Mouse (Mus musculus): ENCODE measurements around the gene Gm20517. TPM values are rescaled to one million over a fixed set of nuclear protein-coding genes. Genes with fewer than 3 reads are reported as not detected.
A peak's percentile ranks its signal among the peaks of the same experiment; 100 is the strongest.

The Gm20517 gene
- 1 to 10 TPM in 1 of 2 experiments, under 1 TPM in 1; 0.82 to 2.4 TPM for total RNA-seq (2021)
- long read RNA-seq, experiment 1, partial matches to known transcripts = 0 of 2 reads
- long read RNA-seq, experiment 1, other reads (novel, unspliced or antisense) = 1 of 2 reads
- long read RNA-seq, experiment 2, partial matches to known transcripts = 0 of 1 reads
- long read RNA-seq, experiment 2, other reads (novel, unspliced or antisense) = 0 of 1 reads

DNA sequence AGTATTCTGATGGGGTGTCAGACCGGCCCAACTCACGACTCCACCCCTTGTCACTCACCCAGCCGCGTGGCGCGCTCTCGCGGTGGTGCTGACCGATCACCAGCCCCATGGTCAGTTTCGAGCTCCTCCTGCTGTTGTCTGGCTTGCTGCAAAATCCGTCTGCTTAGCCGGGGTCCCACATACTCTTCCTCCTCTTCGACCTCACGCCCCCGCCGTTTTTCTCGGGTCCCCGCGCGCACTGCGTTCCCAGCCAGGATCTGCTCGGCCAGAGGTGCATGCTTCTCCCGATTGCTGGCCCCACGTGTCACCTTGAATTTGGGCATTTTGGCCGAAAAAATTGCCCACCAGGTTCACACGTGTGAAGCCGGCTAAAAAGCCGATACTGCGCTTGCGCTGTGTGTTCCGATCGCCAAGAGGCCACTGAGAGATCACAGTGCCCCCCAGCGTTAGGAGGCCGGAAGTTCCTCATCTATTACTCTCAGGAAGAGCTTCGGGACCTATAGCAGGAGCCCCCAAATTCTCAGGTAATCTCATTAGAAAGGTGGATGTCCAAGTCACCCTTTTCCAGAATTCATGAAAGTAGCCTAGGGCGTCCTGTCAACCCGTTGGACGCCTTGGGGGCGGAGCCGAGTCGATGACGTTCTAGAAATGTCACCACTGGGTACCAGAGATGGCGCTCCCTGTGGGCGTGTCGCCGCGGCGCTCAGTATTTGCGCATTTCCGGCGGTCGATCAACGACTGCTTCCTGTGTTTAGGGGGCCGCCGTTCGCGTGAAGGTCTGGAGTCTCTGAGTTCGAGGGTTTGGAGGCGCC is at the start of gene Gm20517, which contains the start of the genes Bysl and Med20:
Gene Gm20517, plus strand, starts transcription at position 741 of the 812 bp plus-strand sequence.
Gene Bysl, minus strand, starts transcription at position 644 of the 812 bp plus-strand sequence.
Gene Med20, plus strand, starts transcription at position 734 of the 812 bp plus-strand sequence.
- intact Hi-C loops (cut with DNase I) = loop anchor here (5.0 kb wide), 1 partner anchor 99 kb away; no protein-coding TSS in a partner anchor

DNA sequence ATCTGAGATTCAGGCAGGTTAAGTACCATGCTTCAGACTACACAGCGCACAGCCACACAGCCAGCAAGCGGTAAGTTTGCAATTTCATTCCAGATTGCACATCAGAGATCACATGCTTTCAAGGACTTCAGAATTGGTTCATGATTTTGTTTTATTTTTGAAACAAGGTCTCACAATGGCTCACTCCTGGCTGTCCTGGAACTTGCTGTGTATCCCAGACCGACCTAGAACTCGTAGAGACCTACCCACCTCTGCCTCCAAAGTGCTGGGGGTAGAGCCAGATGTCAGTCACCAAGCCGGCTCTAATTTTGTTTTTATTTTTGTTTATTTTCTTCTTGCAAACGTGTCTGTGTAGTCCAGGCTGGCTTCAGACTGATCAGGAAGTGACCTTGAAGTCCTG is 48.5 kb upstream of the Gm20517 start:
- H3K27ac ChIP-seq = no peak overlapping the region
- no peak overlapping the region for H3K4me3 ChIP-seq
- intact Hi-C loops (cut with DNase I) = no loop called here
- no peak for TF ChIP-seq CTCF (IDR thresholded peaks at IDR 0.05)
- DNase-seq = no peak

More for the DNA sequence above, at the start of gene Gm20517, which contains the start of the genes Bysl and Med20:
- TF ChIP-seq CTCF (IDR thresholded peaks at IDR 0.05) = peak; percentile 88
- Histone ChIP-seq H3K27ac (peak within 1 kb of the TSS; percentile 93), H3K4me3 (peak within 1 kb of the TSS; percentile 85)
- DNase-seq = peak; percentile 98

DNA sequence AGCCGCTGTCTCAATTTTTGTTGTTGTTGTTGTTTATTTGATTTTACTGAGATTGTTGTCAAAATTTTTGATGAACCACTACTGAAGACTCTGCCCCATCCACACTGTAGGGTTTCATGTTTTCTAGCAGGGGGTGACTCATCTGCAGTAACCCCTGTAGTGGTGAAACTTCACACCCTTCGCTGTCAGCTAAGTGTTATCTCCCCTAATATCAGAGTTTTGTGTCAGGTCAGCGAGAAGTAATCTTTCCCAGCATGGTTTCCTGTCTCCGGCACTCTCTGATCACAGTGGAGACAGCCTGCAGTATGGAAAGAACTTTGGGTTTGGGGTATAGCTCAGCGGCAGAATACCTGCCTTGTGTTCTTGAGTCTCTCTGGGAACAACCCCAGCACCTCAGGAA is 46.8 kb upstream of the Gm20517 start:
- TF ChIP-seq CTCF (IDR thresholded peaks at IDR 0.05) = no peak
- intact Hi-C loops (cut with DNase I) = no loop called here
- H3K4me3 ChIP-seq = no peak overlapping the region
- DNase-seq = no peak
- no peak overlapping the region for H3K27ac ChIP-seq

DNA sequence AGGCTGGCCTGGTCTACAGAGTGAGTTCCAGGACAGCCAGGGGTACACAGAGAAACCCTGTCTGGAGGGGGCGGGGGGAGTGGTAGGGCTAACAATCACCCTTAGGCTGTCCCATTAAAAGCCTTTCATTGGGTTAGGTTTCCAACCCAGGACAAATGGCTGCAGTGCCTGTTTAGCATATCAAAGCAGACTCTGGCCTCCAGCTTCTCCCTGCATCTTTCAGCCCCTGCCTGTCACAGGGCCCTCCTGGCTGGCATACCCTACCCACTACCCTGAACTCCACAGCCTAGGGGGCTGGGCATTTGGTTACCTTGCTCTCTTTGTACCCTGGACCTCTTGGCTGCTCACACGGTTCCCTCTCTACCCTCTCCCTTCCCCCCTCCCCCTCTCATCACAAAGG is 45.3 kb upstream of the Gm20517 start:
- Histone ChIP-seq H3K4me3 (no peak overlapping the region), H3K27ac (no peak overlapping the region)
- intact Hi-C loops (cut with DNase I) = no loop called here
- no peak for DNase-seq
- no peak for TF ChIP-seq CTCF (IDR thresholded peaks at IDR 0.05)

DNA sequence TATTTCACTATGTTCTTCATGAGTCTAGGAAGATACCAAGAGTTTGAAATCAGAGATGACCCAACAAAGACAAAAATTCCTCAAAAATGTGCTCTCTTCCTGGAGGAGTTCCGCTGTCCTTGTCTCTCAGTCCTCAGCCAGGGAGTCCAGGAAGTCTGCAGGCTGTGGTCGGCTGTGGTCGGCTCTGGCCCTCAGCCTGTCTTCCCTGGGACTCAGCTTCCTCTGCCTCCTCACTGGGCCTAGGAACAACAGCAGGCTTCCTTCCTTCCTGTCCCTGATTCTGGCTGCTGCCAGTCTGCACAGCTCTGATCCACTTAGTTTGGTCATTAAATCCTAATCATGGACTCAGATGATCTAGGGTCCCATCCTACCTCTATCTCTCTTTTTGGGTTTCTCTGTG is 44.1 kb upstream of the Gm20517 start:
- no peak overlapping the region for H3K4me3 ChIP-seq
- no peak for TF ChIP-seq CTCF (IDR thresholded peaks at IDR 0.05)
- DNase-seq = no peak
- intact Hi-C loops (cut with DNase I) = no loop called here
- H3K27ac ChIP-seq = peak overlapping the region; percentile 16; the same call in 1 of the 2 replicates

DNA sequence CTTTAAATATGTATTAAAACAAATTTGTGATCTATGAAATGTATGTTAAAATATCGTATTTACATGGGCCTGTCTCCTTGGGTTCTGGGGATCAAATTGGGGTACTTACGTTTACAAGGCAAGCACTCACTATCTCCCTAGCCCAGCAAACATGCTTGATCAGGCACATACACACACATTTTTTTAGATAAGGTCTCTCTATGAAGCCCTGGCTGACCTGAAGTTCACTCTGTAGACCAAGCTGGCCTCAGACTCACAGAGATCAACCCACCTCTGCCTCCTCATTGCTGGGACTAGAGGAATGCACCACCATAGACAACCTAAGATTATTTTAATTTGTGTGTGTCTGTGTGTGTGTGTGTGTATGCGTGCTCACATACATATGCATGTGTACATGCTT is 43.0 kb upstream of the Gm20517 start:
- TF ChIP-seq CTCF (IDR thresholded peaks at IDR 0.05) = no peak
- Histone ChIP-seq H3K4me3 (no peak overlapping the region), H3K27ac (no peak overlapping the region)
- no peak for DNase-seq
- intact Hi-C loops (cut with DNase I) = no loop called here

DNA sequence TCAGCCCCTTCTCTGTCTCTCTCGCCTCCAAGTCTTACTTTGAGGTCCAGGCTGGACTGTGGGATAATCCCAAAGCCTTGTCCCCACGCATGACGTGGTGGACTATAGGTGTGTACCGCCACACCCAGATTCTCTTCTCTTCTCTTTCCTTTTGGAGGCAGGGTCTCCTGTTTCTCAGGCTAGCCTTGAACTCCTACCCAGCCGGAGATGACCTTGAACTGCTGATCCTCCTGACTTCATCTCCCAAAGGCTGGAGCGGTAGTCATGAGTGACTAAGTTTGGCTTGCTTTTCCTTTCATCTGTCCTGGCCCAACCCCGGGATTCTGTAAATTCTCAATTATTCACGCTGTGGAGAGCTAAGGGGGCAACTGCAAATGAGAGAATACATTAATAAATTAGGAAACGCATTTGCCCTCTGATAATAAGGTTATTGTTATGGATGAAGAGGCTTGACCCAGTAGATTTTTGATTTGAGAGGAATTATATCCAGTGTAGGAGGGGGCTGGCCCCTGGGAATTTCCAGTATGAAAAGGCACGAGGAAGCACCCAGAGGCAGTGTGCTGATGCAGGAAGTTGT is 42.4 kb upstream of the Gm20517 start:
- no peak overlapping the region for H3K27ac ChIP-seq
- no peak for DNase-seq
- TF ChIP-seq CTCF (IDR thresholded peaks at IDR 0.05) = no peak
- no peak overlapping the region for H3K4me3 ChIP-seq
- intact Hi-C loops (cut with DNase I) = no loop called here

DNA sequence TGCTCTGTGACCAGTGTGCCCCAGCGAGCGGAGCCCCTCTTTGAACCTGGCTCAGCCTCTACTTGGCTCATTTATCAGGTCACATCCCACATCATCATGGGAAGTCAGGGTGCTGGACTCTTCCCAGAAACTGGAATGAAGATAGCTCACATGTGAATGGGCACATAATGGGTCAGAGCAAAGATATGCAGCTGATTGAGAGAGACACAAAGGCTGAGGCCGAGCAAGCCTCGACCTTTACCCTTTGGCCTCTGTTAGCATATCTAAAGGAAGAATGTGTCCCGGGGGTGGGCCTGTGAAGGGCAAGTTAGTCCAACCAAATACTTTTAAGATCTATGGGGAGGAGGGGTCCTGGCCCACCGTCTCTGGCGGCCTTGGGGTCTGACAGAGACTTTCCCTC is 39.8 kb upstream of the Gm20517 start:
- no peak for TF ChIP-seq CTCF (IDR thresholded peaks at IDR 0.05)
- no peak for DNase-seq
- Histone ChIP-seq H3K27ac (no peak overlapping the region), H3K4me3 (no peak overlapping the region)
- intact Hi-C loops (cut with DNase I) = no loop called here

DNA sequence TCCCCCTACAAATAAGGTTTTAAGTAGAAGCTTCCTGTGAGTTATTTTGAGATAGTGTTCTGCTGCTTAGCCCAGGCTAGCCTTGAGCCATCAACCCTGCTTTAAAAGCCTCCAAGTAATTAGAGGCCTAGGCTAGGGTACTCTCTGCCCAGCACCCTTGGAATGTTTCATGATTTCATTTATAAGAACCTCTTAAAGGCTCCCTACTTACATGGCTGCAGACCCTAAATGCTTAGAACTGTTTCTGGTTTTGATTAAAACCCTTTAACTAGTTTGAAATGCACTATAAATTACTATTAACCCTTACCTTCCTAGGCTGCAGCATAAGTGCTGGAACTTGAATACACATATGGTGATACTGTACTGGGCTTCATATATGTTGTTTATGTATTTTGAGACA is 39.0 kb upstream of the Gm20517 start:
- DNase-seq = no peak
- TF ChIP-seq CTCF (IDR thresholded peaks at IDR 0.05) = no peak
- no peak overlapping the region for H3K4me3 ChIP-seq
- intact Hi-C loops (cut with DNase I) = no loop called here
- H3K27ac ChIP-seq = no peak overlapping the region

DNA sequence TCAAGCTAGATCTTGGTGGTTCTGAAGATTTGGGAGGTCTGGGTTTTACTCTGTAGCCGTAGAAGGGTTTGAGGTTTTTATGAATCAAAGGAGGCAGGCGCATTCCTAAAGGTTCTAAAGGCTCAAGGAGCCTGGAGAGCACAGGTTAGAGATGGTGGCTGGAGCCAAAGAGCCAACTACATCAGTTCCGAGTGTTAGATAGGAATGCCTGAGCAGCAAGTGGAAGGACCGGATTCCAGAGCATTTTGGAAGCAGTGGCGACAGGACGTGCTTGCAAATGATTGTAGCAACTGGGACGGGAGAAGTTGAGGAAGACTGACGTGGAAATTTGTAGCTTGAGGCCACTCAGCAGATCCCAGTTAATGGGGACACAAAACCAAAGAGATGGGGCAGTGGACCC is 37.4 kb upstream of the Gm20517 start:
- intact Hi-C loops (cut with DNase I) = no loop called here
- H3K27ac ChIP-seq = no peak overlapping the region
- no peak overlapping the region for H3K4me3 ChIP-seq
- no peak for DNase-seq
- TF ChIP-seq CTCF (IDR thresholded peaks at IDR 0.05) = no peak

DNA sequence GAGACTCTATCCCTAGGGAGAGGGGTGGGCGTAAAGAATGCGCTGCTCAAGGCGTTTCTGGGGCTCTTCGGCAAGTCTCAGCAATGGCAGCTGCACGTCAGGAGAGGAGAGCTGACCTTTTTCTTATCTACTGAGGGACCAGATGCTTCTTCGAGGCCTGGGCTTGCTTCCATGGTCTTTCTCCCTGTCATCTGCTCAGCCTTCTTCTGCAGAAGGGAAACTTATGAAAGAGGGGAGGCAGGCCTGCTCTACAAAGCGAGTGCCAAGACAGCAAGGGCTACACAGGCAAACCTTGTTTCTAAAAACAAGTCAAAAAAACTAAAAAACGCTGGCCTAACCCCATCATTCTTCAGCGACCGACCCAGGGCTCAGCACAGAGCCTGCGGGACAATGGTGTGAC is 36.6 kb upstream of the Gm20517 start:
- DNase-seq = no peak
- intact Hi-C loops (cut with DNase I) = no loop called here
- no peak overlapping the region for H3K4me3 ChIP-seq
- H3K27ac ChIP-seq = no peak overlapping the region
- TF ChIP-seq CTCF (IDR thresholded peaks at IDR 0.05) = no peak

DNA sequence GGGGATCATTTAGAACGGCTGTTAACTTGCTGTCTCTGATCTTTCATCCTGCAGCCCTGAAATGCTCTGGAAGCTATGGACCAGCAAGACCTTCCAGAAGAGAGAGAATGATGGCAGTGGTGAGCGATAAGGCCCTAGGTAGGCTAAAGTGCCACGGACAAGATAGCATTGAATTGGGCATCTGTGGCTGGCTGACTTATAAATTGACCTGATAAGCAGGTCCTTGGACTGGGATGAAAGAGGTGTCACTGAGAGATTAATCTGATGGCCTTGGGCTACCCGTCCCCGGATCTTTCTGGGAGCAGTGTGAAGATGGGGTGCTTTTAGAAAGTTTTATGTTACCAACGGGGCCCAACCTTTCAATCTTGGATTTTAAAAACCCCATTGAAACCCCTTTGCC is 32.7 kb upstream of the Gm20517 start:
- H3K27ac ChIP-seq = no peak overlapping the region
- no peak for TF ChIP-seq CTCF (IDR thresholded peaks at IDR 0.05)
- H3K4me3 ChIP-seq = no peak overlapping the region
- intact Hi-C loops (cut with DNase I) = no loop called here
- no peak for DNase-seq

DNA sequence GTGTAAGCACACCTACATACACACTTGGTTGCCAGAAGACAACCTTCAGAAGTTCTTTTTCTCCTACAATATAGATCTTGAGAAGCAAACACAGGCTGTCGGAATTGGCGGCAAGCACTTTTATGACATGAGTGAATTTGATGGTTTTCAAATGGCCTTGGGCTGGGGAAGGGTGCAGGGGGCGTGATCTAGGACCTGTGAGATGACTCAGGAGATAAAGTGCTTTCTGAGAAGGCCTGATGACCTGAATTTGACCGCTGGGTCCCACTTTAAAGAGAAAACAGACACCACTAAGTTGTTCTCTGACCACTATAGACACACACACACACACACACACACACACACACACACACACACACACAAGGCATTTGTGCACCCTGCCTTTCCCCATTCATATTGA is 30.4 kb upstream of the Gm20517 start:
- Histone ChIP-seq H3K27ac (no peak overlapping the region), H3K4me3 (no peak overlapping the region)
- DNase-seq = no peak
- TF ChIP-seq CTCF (IDR thresholded peaks at IDR 0.05) = no peak
- intact Hi-C loops (cut with DNase I) = no loop called here

Measured in gastrocnemius, adult 2 months (tissue).